Mouse (Mus musculus) common myeloid progenitor, adult 5-6 weeks (primary cell): ENCODE data around the gene Fbp2. TPM values are rescaled to one million over a fixed set of nuclear protein-coding genes. Genes with fewer than 3 reads are reported as not detected.

Experiments used
- ATAC-seq: replicated peaks from 2 replicates; pipeline ENCODE4 v1.8.0; 2016; ENCODE audit warnings: low read depth, mild to moderate bottlenecking, moderate TSS enrichment, inconsistent platforms; ENCODE audit not compliant: poor library complexity, severe bottlenecking
- total RNA-seq: library from RNA; stranded (forward); fragments of 200-1000, 187-1606 nt; gene quantifications from 2 replicates; pipeline ENCODE4 v1.2.3, GENCODE M21; 2017

The Fbp2 gene
- total RNA-seq: not detected in 2 replicates

GRCm38 (mm10) chr13:62857941-62858915 lies at the start of gene Fbp2:
Fbp2 (minus strand) TSS chr13:62858422.
- ATAC-seq: no peak

- ATAC-seq: no peak
These were observed 49.4 kb upstream of the Fbp2 start for GRCm38 (mm10) chr13:62907527-62908162.

GRCm38 (mm10) chr13:62901139-62901538 lies 42.9 kb upstream of the Fbp2 start:
- no peak for ATAC-seq

- ATAC-seq: no peak
These were observed 39.9 kb upstream of the Fbp2 start for GRCm38 (mm10) chr13:62897927-62898646.

- peak; percentile 83 for ATAC-seq
These were observed 35.0 kb upstream of the Fbp2 start for GRCm38 (mm10) chr13:62893044-62893842.

GRCm38 (mm10) chr13:62889311-62889710 lies 31.1 kb upstream of the Fbp2 start:
- ATAC-seq: no peak

GRCm38 (mm10) chr13:62887712-62888441 lies 29.7 kb upstream of the Fbp2 start, which contains the start of gene Fbp1:
Fbp1 (minus strand) TSS chr13:62888282.
- peak; percentile 85 for ATAC-seq

GRCm38 (mm10) chr13:62884536-62884935 lies 26.3 kb upstream of the Fbp2 start:
- no peak for ATAC-seq

GRCm38 (mm10) chr13:62883925-62884324 lies 25.7 kb upstream of the Fbp2 start:
- no peak for ATAC-seq

GRCm38 (mm10) chr13:62883436-62883835 lies 25.2 kb upstream of the Fbp2 start:
- ATAC-seq: no peak

GRCm38 (mm10) chr13:62882856-62883255 lies 24.6 kb upstream of the Fbp2 start:
- no peak for ATAC-seq

GRCm38 (mm10) chr13:62881336-62881735 lies 23.1 kb upstream of the Fbp2 start:
- ATAC-seq: no peak

GRCm38 (mm10) chr13:62879831-62880615 lies 21.8 kb upstream of the Fbp2 start:
- peak; percentile 80 for ATAC-seq

GRCm38 (mm10) chr13:62879411-62879810 lies 21.2 kb upstream of the Fbp2 start:
- no peak for ATAC-seq

GRCm38 (mm10) chr13:62877247-62877646 lies 19.0 kb upstream of the Fbp2 start:
- ATAC-seq: no peak

GRCm38 (mm10) chr13:62876111-62876510 lies 17.9 kb upstream of the Fbp2 start:
- ATAC-seq: no peak

GRCm38 (mm10) chr13:62872252-62872651 lies 14.0 kb upstream of the Fbp2 start:
- ATAC-seq: no peak

GRCm38 (mm10) chr13:62870605-62871004 lies 12.4 kb upstream of the Fbp2 start:
- no peak for ATAC-seq
